12 mouse cellular contexts compared by ENCODE assay signal in the genomic region with DNA sequence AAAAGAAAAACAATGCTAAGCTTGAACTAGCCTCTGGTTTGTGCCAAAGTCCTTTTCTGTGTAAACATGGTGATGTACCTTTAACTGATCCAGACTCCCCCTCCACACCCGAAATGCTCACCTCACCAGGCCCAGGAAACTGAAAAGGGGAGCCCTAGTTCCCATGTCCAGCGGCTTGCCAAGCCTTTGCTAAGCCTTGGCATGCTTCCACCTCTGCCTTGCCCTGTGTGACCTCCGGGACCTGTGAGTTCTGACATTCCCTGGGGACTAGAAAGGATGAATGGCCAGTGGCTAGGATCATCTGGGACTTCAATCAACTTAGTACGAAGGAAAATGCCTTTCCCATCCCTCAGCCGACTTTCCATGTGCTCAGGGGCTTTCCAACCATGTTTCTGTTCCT.
DNase-seq lines count a peak whose midpoint lies in the region; ATAC-seq and TF ChIP-seq lines count a peak whose summit lies in the region.
"Had no signal": no experiment of that assay in that cellular context is flagged by ENCODE, and none has a peak within 500 bp of the region (broad histone marks: within the 10 kb centered on the region; RNA-seq: fewer than 3 reads in every experiment).

No protein-coding gene starts in this region.

- no peak for ATAC-seq in lung, postnatal 0 days
- ATAC-seq in erythroblast, adult 5-6 weeks (replicated peaks; ENCODE audit: low FRiP score, poor library complexity, severe bottlenecking): no peak
- ATAC-seq: activated CD4-positive, CD25-positive, alpha-beta regulatory T cell, adult 4 months had no signal

- peak; percentile 14 for DNase-seq in lung, postnatal 25 days (ENCODE audit: low spot score)
- no peak for DNase-seq in lung, postnatal 0 days (ENCODE audit: low spot score)
- peak; percentile 57 to 74 for DNase-seq in adrenal gland, postnatal 36 days
- DNase-seq in heart, adult 9 months (ENCODE audit: low spot score in 2 of 2): peak; percentile 83 to 94
- peak; percentile 46 to 47 for DNase-seq in kidney, postnatal 4 days
- DNase-seq in cerebellum, adult 11 months: no peak
- DNase-seq: cerebellum, adult 9-11 months; thymus, postnatal 14 days had no signal

- TF ChIP-seq CTCF in lung, postnatal 0 days (IDR thresholded peaks at IDR 0.05): no peak

- no peaks in the 10 kb centered on the region for H3K9me3 ChIP-seq in lung, postnatal 0 days (ENCODE audit: low read length)
- H3K9me3 ChIP-seq: limb, embryonic 15.5 days; midbrain, embryonic 12.5 days had no signal

- H3K27ac ChIP-seq in lung, postnatal 0 days (ENCODE audit: low read length): no peak overlapping the region
- H3K27ac ChIP-seq: limb, embryonic 15.5 days; midbrain, embryonic 12.5 days had no signal

- H3K4me1 ChIP-seq in lung, postnatal 0 days (ENCODE audit: insufficient read depth, low read depth, low read length): no peaks in the 10 kb centered on the region
- H3K4me1 ChIP-seq: limb, embryonic 15.5 days; midbrain, embryonic 12.5 days had no signal

- no peaks in the 10 kb centered on the region for H3K36me3 ChIP-seq in lung, postnatal 0 days (ENCODE audit: insufficient read depth, low read length)
- H3K36me3 ChIP-seq: limb, embryonic 15.5 days; midbrain, embryonic 12.5 days had no signal

- H3K4me3 ChIP-seq in lung, postnatal 0 days (ENCODE audit: low read depth, low read length): no peak overlapping the region
- H3K4me3 ChIP-seq: limb, embryonic 15.5 days; midbrain, embryonic 12.5 days had no signal

- H3K4me2 ChIP-seq in lung, postnatal 0 days (replicated peaks; ENCODE audit: low read depth, low read length): no peak overlapping the region
- H3K4me2 ChIP-seq: limb, embryonic 15.5 days; midbrain, embryonic 12.5 days had no signal

- no peaks in the 10 kb centered on the region for H3K27me3 ChIP-seq in lung, postnatal 0 days (replicated peaks; ENCODE audit: insufficient read depth, low read length)
- H3K27me3 ChIP-seq: limb, embryonic 15.5 days; midbrain, embryonic 12.5 days had no signal

- TF ChIP-seq EP300 in lung, postnatal 0 days (IDR thresholded peaks at IDR 0.05): no peak

- 55% methylated on average over 5 of the region's 5 CpGs for WGBS in lung, postnatal 0 days

- H3K9ac ChIP-seq in lung, postnatal 0 days (replicated peaks; ENCODE audit: low read depth): no peak overlapping the region
- H3K9ac ChIP-seq: limb, embryonic 15.5 days; midbrain, embryonic 12.5 days had no signal

Comparison
In these comparisons a context has a peak if more than half of its experiments do, and no peak if none do; other contexts are left out.
1. DNase-seq: peak in lung, postnatal 25 days (single experiment), adrenal gland, postnatal 36 days (2 of 2), heart, adult 9 months (2 of 2) and kidney, postnatal 4 days (2 of 2); none in lung, postnatal 0 days (single experiment) and cerebellum, adult 11 months (single experiment).